Mouse (Mus musculus): Measurements from ENCODE around the gene Maml3.

- TF ChIP-seq CTCF (IDR thresholded peaks at IDR 0.05; ENCODE audit: low read depth), result no peak
- TF ChIP-seq EP300 (optimal IDR thresholded peaks at IDR 0.05), result no peak
Observed at GRCm38 (mm10) chr3:51765220-51765923, 339.5 kb downstream of the Maml3 start.

All from stomach, postnatal 0 days (tissue).